Mouse (Mus musculus) heart, embryonic 16.5 days (tissue): ENCODE measurements at regions not wholly inside any gene's neighbourhood (a gene's known extent, or its start where the extent isn't known, plus 50 kb on each side); places are given as distances from the start of the nearest gene placed in this dataset.

ENCODE experiments used
- ATAC-seq: fragments of 200-750 bp; cut with Nextera tagmentation; replicated peaks from 2 replicates; pipeline ENCODE4 v1.8.0; 2017; ENCODE audit warnings: moderate number of reproducible peaks; ENCODE audit not compliant: insufficient read depth, low FRiP score; ENCODE audit errors: extremely low read depth
- H3K27ac ChIP-seq: fragments of 300-500 bp; sonication (generic); 2 replicates; pipeline ENCODE4 v1.5.1; 2014; ENCODE audit warnings: mild to moderate bottlenecking, low read length, control low read depth, moderate library complexity
- H3K27me3 ChIP-seq: fragments of 300-500 bp; sonication (generic); 2 replicates; pipeline ENCODE4 v1.6.1; 2014; ENCODE audit warnings: low read length, mixed read lengths; ENCODE audit not compliant: control insufficient read depth, insufficient read depth
- H3K36me3 ChIP-seq: fragments of 300-500 bp; sonication (generic); 2 replicates; pipeline ENCODE4 v1.6.1; 2014; ENCODE audit not compliant: control insufficient read depth, insufficient read depth
- H3K4me1 ChIP-seq: fragments of 300-500 bp; sonication (generic); 2 replicates; pipeline ENCODE4 v1.6.1; 2014; ENCODE audit warnings: low read length, mixed read lengths; ENCODE audit not compliant: control insufficient read depth, insufficient read depth
- H3K4me2 ChIP-seq: fragments of 300-500 bp; sonication (generic); 2 replicates; pipeline ENCODE4 v1.6.1; 2014; ENCODE audit warnings: low read depth, mild to moderate bottlenecking, control low read depth, low read length
- H3K4me3 ChIP-seq: fragments of 300-500 bp; sonication (generic); 2 replicates; pipeline ENCODE4 v1.5.1; 2014; ENCODE audit warnings: mild to moderate bottlenecking, control low read depth, low read length
- H3K9ac ChIP-seq: fragments of 300-500 bp; sonication (generic); 2 replicates; pipeline ENCODE4 v1.6.1; 2014; ENCODE audit warnings: low read length, control low read depth
- H3K9me3 ChIP-seq: fragments of 300-500 bp; sonication (generic); replicated peaks from 2 replicates; pipeline ENCODE4 v1.6.1; 2016; ENCODE audit warnings: low read length; ENCODE audit not compliant: control insufficient read depth
- WGBS: fragments of 180-500 bp; shearing (Covaris S2); extraction: QIAGEN DNeasy Blood & Tissue Kit; methylation state at CpG from one replicate; pipeline ENCODE4 v1.1.7; 2014; 5-methylcytosine and 5-hydroxymethylcytosine counted together

DNA sequence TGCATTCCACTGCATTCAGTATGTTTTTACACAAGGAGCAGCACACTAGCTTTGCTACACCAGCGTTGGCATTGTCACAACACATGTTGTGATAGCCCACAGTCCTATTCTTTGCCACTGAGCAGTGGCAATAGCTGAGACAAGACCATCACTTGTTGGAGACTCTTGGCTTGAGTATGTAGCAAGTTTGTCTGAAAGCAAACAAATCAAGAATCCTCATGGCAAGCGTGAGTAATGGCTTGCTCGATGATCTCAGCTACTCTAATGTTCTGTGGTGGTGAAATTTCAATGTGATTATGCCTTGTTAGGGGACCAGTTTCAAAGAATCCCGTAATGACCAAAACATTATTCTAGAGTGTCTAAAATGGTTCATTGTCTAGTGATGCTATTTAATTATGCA, 1030.6 kb downstream of the Tecrl start:
- H3K9ac ChIP-seq, result no peak overlapping the region
- no peaks in the 10 kb centered on the region for H3K9me3 ChIP-seq
- H3K4me1 ChIP-seq, result no peaks in the 10 kb centered on the region
- WGBS, result 80% methylated on average over 4 of the region's 4 CpGs
- H3K27ac ChIP-seq, result no peak overlapping the region
- no peaks in the 10 kb centered on the region for H3K36me3 ChIP-seq
- ATAC-seq, result no peak
- H3K4me2 ChIP-seq, result no peak overlapping the region
- no peak overlapping the region for H3K4me3 ChIP-seq
- no peaks in the 10 kb centered on the region for H3K27me3 ChIP-seq

DNA sequence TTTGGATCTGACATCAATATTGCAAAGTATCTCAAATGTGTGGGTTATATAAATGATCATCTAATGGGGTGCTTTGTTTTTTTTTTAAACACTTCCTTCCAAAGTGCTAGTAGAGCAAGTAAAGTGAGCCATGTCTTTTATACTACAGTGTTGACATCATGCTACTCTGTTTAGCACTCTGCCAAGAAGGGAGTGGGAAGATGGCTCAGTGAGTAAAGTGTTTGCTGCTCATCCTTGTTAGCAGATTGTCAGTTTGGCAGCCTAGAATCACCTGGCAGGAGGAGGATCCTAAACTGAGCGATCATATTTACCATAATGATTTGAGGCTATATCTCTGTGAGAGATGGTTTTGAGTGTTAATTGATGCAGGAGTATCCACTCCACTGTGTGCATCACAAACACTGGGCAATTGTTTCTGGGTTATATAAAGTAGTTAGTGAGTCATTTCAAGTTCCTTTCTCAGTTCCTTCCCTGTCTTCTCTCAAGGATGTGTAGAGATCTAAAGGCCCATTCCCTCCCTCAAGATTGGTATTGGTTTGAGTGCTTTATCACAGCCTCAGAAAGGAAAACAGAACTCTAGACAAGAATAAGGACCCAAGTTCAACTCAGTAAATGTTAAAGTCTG, 1035.2 kb downstream of the Tecrl start:
- 67% methylated on average over 1 of the region's 1 CpGs for WGBS
- H3K4me1 ChIP-seq, result no peaks in the 10 kb centered on the region
- ATAC-seq, result no peak
- H3K4me2 ChIP-seq, result no peak overlapping the region
- no peak overlapping the region for H3K4me3 ChIP-seq
- H3K9me3 ChIP-seq, result no peaks in the 10 kb centered on the region
- H3K9ac ChIP-seq, result no peak overlapping the region
- no peaks in the 10 kb centered on the region for H3K27me3 ChIP-seq
- H3K27ac ChIP-seq, result no peak overlapping the region
- H3K36me3 ChIP-seq, result no peaks in the 10 kb centered on the region

DNA sequence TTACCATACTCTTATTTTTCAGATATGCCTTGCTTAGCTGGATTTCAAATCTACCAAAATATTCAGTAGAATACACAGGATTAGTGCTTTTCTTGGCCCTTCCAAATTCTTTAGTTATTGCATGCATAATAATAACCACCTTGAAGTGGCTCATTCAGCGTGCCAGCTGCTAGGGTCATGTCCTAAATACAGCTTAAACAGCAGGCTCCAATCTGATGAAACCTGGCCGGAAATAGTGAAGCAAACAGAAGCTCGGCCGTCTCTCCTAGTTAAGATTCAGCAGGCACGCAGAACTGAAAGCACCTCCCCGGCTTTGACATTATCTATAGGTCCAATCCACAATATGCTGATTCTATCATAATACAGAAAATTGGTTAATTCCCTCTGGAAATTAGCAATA, 1042.9 kb downstream of the Tecrl start:
- WGBS, result 38% methylated on average over 6 of the region's 6 CpGs
- H3K9ac ChIP-seq, result no peak overlapping the region
- no peaks in the 10 kb centered on the region for H3K9me3 ChIP-seq
- H3K27ac ChIP-seq, result no peak overlapping the region
- no peaks in the 10 kb centered on the region for H3K36me3 ChIP-seq
- no peaks in the 10 kb centered on the region for H3K27me3 ChIP-seq
- no peaks in the 10 kb centered on the region for H3K4me1 ChIP-seq
- ATAC-seq, result no peak
- H3K4me3 ChIP-seq, result no peak overlapping the region
- peak overlapping the region; percentile 30; the same call in 1 of the 2 replicates for H3K4me2 ChIP-seq

DNA sequence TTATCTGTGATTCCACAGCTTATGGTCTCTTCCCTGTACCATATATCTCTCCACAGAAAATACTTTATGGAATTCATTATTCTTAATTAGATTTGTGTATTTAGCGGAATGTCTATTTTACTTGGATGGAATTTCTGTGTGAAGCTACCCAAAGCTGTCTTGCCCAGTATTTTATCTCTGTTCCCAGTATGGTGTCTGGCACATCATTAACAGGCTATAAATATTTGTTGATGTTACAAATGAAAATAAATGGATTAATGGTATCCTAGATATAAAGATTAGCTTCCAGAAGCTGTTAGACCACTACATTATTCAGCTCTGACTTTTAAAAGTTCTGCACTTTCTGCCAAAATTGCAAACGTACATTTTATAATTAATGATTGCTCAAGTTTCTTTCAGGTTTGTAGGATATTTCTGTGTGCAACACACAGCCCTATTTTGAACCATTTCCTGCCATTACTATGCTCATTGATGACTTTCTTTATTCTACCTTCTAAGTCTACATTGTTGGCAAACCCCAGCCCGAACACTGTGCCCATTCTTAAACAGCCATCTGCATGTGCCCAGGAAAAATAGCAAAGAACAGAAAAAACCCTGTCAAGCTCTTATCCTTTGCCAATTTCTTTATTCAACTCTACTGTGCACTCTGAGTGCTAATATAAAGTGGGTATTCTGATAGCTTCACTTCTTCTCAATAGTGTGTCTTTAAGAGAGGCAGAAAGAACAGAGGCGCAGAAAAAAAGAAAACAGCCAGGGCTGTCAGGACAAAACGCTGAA, 1066.7 kb downstream of the Tecrl start:
- H3K27me3 ChIP-seq, result no peaks in the 10 kb centered on the region
- no peak overlapping the region for H3K4me2 ChIP-seq
- no peak overlapping the region for H3K27ac ChIP-seq
- H3K36me3 ChIP-seq, result no peaks in the 10 kb centered on the region
- no peak overlapping the region for H3K4me3 ChIP-seq
- H3K4me1 ChIP-seq, result no peaks in the 10 kb centered on the region
- no peak overlapping the region for H3K9ac ChIP-seq
- H3K9me3 ChIP-seq, result no peaks in the 10 kb centered on the region
- 70% methylated on average over 5 of the region's 5 CpGs for WGBS
- ATAC-seq, result no peak

DNA sequence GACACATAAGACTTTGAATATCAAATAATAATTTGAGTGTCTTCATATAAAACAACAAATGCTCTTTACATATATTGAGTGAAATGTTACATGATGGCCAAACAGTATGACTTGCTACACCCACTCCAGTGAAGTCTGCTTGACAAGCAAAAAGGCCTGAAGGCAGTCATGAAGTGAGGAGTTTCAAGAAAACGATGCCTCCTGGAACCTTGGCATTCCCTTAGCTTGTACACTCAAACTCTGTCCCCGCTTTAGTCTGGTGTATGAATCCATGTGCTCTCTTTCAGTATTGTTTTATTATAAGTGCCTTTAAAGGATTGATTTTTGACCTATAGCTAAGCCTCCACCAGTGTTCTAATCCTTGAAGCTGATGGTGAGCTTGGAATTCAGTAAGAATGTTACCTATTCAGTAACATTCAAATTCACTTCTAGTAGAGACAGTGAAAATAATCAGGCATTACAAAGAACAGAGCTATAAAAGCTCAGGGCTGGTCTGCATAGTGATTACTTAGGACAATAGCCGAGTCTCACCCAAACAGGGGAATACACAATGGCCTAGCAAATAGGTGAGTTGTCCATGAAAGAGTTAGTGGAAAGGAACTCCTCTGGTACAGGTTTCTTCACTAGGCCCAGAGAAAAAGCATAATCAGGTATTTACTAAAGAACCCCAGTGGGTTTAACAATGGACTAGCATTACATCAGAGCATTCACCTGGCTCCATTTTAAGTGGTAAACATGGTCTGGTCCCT, 1101.5 kb downstream of the Tecrl start:
- WGBS, result 87% methylated on average over 3 of the region's 3 CpGs
- no peaks in the 10 kb centered on the region for H3K27me3 ChIP-seq
- H3K9me3 ChIP-seq, result no peaks in the 10 kb centered on the region
- no peaks in the 10 kb centered on the region for H3K4me1 ChIP-seq
- H3K9ac ChIP-seq, result no peak overlapping the region
- no peak overlapping the region for H3K4me2 ChIP-seq
- no peak overlapping the region for H3K4me3 ChIP-seq
- no peaks in the 10 kb centered on the region for H3K36me3 ChIP-seq
- no peak overlapping the region for H3K27ac ChIP-seq
- ATAC-seq, result no peak

DNA sequence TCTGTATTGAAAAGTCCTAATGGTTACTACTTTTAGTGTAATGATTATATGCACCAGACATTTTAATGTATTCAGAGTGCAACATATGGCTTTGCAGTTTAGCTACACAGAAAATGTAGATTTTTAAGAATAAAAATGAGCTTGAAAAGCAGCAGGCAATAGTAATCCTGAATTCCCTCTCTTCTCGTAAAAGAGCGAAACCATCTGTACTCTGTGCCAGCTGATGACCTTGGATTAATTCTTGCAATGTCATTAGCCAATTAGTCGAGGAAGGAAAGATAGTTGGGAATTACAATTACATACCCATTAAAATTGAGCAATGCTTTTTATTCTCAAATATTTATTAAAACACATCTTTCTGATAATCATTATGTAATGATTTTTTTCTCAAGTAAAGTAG, 1128.7 kb downstream of the Tecrl start:
- no peaks in the 10 kb centered on the region for H3K36me3 ChIP-seq
- H3K4me1 ChIP-seq, result no peaks in the 10 kb centered on the region
- H3K4me2 ChIP-seq, result no peak overlapping the region
- no peaks in the 10 kb centered on the region for H3K27me3 ChIP-seq
- ATAC-seq, result no peak
- 82% methylated on average over 3 of the region's 3 CpGs for WGBS
- no peak overlapping the region for H3K27ac ChIP-seq
- H3K4me3 ChIP-seq, result no peak overlapping the region
- H3K9ac ChIP-seq, result no peak overlapping the region
- no peaks in the 10 kb centered on the region for H3K9me3 ChIP-seq

DNA sequence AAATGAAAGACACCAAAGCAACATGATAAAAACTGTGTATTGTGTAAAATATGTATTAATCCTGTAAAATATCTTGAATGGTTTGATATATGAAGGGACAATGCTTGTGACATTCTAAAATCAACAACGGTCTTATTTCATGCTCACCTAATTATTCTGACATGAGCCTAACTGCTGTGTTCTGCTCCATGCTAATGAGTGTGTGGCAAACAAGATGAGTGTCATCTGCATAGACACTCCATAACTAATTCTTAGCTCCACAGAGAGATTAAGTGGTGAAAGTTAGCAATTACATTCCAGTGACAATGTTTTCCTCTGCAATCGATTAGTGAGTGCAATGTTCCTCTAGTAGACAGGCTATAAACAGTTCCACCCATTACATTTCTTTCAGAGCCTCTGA, 1131.4 kb downstream of the Tecrl start:
- no peak overlapping the region for H3K27ac ChIP-seq
- 80% methylated on average over 2 of the region's 2 CpGs for WGBS
- H3K4me3 ChIP-seq, result no peak overlapping the region
- H3K9ac ChIP-seq, result no peak overlapping the region
- H3K4me2 ChIP-seq, result no peak overlapping the region
- no peaks in the 10 kb centered on the region for H3K4me1 ChIP-seq
- H3K9me3 ChIP-seq, result no peaks in the 10 kb centered on the region
- no peaks in the 10 kb centered on the region for H3K36me3 ChIP-seq
- no peak for ATAC-seq
- H3K27me3 ChIP-seq, result no peaks in the 10 kb centered on the region

DNA sequence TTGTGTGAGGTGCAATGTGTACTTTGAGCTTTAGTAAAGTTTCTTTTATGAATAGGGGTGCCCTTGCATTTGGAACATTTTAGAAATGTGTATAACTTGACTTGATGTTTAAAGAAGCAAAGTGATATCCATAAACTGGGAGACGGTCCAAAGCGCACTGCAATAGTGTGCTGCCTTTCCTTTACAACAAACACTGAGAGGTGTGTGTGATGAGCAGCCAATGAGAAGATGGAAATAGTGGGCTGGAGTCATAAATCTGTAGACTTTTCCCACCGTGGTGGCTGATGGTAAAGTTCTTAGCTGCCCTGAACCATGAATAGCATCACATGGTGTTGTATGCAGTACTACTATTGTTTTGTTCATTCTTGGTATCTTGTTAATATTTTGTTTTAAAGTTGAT, 1151.4 kb downstream of the Tecrl start:
- Histone ChIP-seq H3K4me3 (no peak overlapping the region), H3K4me1 (no peaks in the 10 kb centered on the region), H3K9me3 (no peaks in the 10 kb centered on the region), H3K27ac (no peak overlapping the region), H3K9ac (no peak overlapping the region), H3K27me3 (no peaks in the 10 kb centered on the region), H3K4me2 (no peak overlapping the region), H3K36me3 (no peaks in the 10 kb centered on the region)
- ATAC-seq, result no peak
- WGBS, result 79% methylated on average over 3 of the region's 3 CpGs
